Mouse (Mus musculus) thymus, adult 2 months (tissue): ENCODE data around the gene Pkm. TPM values are rescaled to one million over a fixed set of nuclear protein-coding genes. Genes with fewer than 3 reads are reported as not detected.

Source experiments
- DNase-seq: peaks from one replicate; pipeline ENCODE4 v3.0.0; 2021
- H3K27ac ChIP-seq: fragments of 200-500 bp; 2 replicates; pipeline ENCODE4 v1.5.1; 2012; ENCODE audit warnings: low read length, control low read depth; ENCODE audit not compliant: control insufficient read depth, insufficient read depth
- H3K27me3 ChIP-seq: fragments of 200-500 bp; 2 replicates; pipeline ENCODE4 v1.6.1; 2012; ENCODE audit warnings: mild to moderate bottlenecking, low read length, moderate library complexity, mixed read lengths; ENCODE audit not compliant: control insufficient read depth, insufficient read depth
- H3K36me3 ChIP-seq: fragments of 200-500 bp; 2 replicates; pipeline ENCODE4 v1.6.1; 2012; ENCODE audit warnings: mild to moderate bottlenecking, low read length, moderate library complexity; ENCODE audit not compliant: control insufficient read depth, insufficient read depth
- H3K4me1 ChIP-seq: fragments of 200-500 bp; replicated peaks from 2 replicates; pipeline ENCODE4 v1.6.1; 2012; ENCODE audit warnings: low read length; ENCODE audit not compliant: control insufficient read depth, insufficient read depth
- H3K4me3 ChIP-seq: fragments of 200-500 bp; 2 replicates; pipeline ENCODE4 v1.5.1; 2012; ENCODE audit warnings: mild to moderate bottlenecking, low read length, control low read depth, moderate library complexity; ENCODE audit not compliant: control insufficient read depth, insufficient read depth
- CTCF ChIP-seq: fragments of 200-500 bp; IDR thresholded peaks from 2 replicates; pipeline ENCODE4 v1.5.1; 2012; ENCODE audit warnings: mild to moderate bottlenecking, control low read depth, low read length, moderate library complexity, borderline replicate concordance; ENCODE audit not compliant: control insufficient read depth, poor library complexity, insufficient read depth; ENCODE audit errors: extremely low read depth
- POLR2A ChIP-seq: fragments of 200-500 bp; IDR thresholded peaks from 2 replicates; pipeline ENCODE4 v1.6.1; 2012; ENCODE audit warnings: mild to moderate bottlenecking, low read length, control low read depth, moderate library complexity; ENCODE audit not compliant: control insufficient read depth, poor library complexity, insufficient read depth; ENCODE audit errors: extremely low read depth
- WGBS: fragments of 180-500 bp; shearing (Covaris S2); methylation state at CpG from one replicate; pipeline ENCODE4 v1.1.7; 2018; 5-methylcytosine and 5-hydroxymethylcytosine counted together
- polyA plus RNA-seq: library from polyadenylated mRNA; depleted of rRNA; stranded (reverse); fragments of >200 nt; gene quantifications from 2 replicates; pipeline ENCODE4 v1.2.3, GENCODE M21; 2012

The Pkm gene
- polyA plus RNA-seq, 1 experiment = 916 TPM

GRCm38 (mm10) chr9:59659036-59660026 lies 3.2 kb downstream of the Pkm start:
- peaks cover 19% of the 10 kb centered on the region for H3K4me1 ChIP-seq
- no peaks in the 10 kb centered on the region for H3K27me3 ChIP-seq
- no peaks in the 10 kb centered on the region for H3K36me3 ChIP-seq
- H3K27ac ChIP-seq = no peak overlapping the region
- peak; percentile 89 for DNase-seq
- no peak overlapping the region for H3K4me3 ChIP-seq
- 35% methylated on average over 14 of the region's 14 CpGs for WGBS
- TF ChIP-seq POLR2A (no peak), CTCF (peak; percentile 84; the same call in 1 of the 2 replicates)

- no peak for TF ChIP-seq CTCF
- TF ChIP-seq POLR2A = no peak
- no peaks in the 10 kb centered on the region for H3K27me3 ChIP-seq
- H3K36me3 ChIP-seq = peaks cover 3% of the 10 kb centered on the region
- H3K27ac ChIP-seq = no peak overlapping the region
- no peak for DNase-seq
- no peak overlapping the region for H3K4me3 ChIP-seq
- peaks cover 19% of the 10 kb centered on the region for H3K4me1 ChIP-seq
- WGBS = 39% methylated on average over 10 of the region's 10 CpGs
Observed at GRCm38 (mm10) chr9:59660421-59660820, 4.3 kb downstream of the Pkm start.

DNA sequence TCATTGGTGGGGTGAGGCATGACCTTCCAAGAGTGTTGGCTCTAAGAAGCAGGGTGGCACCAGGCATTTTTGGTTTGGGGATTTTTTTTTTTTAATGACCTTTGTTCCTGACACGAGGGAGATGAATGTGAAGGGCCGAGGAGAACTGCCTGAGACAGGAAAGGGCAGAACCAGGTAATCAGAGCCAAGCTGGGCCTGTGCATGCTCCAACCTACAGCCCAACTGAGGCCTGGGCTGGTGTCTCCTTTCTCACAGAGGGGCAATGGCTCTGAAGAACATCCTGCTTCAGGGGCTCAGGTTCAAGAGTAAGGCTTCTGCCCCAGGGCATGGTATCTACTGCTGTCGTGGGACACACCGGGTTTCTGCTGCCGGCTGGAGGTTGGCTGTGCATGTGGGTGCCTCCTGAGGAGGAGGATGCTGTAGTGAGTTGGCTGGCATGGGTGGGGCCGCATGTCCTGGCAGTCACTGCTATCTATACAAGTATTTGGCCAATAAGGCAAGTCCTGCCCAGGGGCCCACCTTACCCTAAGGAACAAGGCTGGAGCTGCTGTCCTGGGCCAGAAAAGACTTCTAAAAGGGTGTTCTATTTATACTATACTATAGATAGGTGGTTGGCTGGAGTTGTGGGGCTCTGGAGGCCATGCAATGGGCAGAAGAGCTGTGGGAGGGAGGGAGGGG lies 5.3 kb downstream of the Pkm start:
- Histone ChIP-seq H3K4me3 (no peak overlapping the region), H3K4me1 (peaks cover 19% of the 10 kb centered on the region), H3K27me3 (no peaks in the 10 kb centered on the region), H3K36me3 (peaks cover 13% of the 10 kb centered on the region), H3K27ac (no peak overlapping the region)
- 72% methylated on average over 6 of the region's 6 CpGs for WGBS
- TF ChIP-seq POLR2A = no peak
- TF ChIP-seq CTCF = no peak
- DNase-seq = no peak

- Histone ChIP-seq H3K27ac (no peak overlapping the region), H3K4me1 (peaks cover 13% of the 10 kb centered on the region), H3K36me3 (peaks cover 31% of the 10 kb centered on the region), H3K4me3 (no peak overlapping the region), H3K27me3 (no peaks in the 10 kb centered on the region)
- no peak for DNase-seq
- TF ChIP-seq POLR2A (no peak), CTCF (no peak)
- 98% methylated on average over 7 of the region's 7 CpGs for WGBS
Observed at GRCm38 (mm10) chr9:59663226-59663625, 7.1 kb downstream of the Pkm start.

GRCm38 (mm10) chr9:59663957-59664356 lies 7.8 kb downstream of the Pkm start:
- TF ChIP-seq CTCF (no peak), POLR2A (no peak)
- WGBS = over 99% methylated on average over 3 of the region's 3 CpGs
- Histone ChIP-seq H3K36me3 (peaks cover 38% of the 10 kb centered on the region), H3K27me3 (no peaks in the 10 kb centered on the region), H3K4me1 (peaks cover 12% of the 10 kb centered on the region), H3K27ac (no peak overlapping the region), H3K4me3 (no peak overlapping the region)
- DNase-seq = no peak

DNA sequence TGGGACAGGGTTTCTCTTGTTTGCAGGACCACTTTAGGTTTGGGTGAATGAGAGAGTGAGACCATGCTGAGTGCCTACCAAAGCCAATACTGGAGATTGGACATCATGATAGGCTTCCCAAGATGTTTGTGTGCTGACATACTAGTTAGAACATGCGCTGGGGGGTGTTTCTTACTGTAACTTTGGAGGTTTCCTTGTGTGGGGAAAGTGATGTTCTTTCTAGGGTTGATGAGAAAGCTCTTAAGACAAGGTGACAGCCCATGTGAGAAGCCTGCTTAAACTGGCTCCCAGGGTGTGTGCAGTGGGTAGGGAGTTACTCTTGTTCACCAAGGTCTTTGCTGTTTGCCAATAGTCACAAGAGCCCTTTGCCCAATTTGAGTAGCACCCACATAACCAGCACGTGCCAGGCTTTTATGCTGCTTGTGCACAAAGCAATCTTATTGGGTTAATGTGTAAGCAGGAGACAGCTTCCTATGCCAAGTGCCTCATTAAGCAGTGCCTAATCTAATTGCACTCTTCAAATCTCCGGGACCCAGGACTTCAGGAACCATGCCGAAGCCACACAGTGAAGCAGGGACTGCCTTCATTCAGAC lies 8.6 kb downstream of the Pkm start:
- Histone ChIP-seq H3K27me3 (no peaks in the 10 kb centered on the region), H3K36me3 (peaks cover 45% of the 10 kb centered on the region), H3K27ac (no peak overlapping the region), H3K4me1 (peaks cover 10% of the 10 kb centered on the region), H3K4me3 (no peak overlapping the region)
- WGBS = 95% methylated on average over 4 of the region's 4 CpGs
- no peak for DNase-seq
- TF ChIP-seq CTCF = no peak
- TF ChIP-seq POLR2A = no peak
